Mouse (Mus musculus) left cerebral cortex, postnatal 10 days (tissue): ENCODE data around the gene Cpz. TPM values are rescaled to one million over a fixed set of nuclear protein-coding genes. Genes with fewer than 3 reads are reported as not detected.

ENCODE experiments used
- DNase-seq, 2 experiments: peaks; one replicate each; pipeline ENCODE4 v3.0.0; 2021 to 2022; ENCODE audit warnings: low spot score in 2 of 2, mixed read lengths in 1 of 2; ENCODE audit errors: extremely low spot score in 1 of 2
- intact Hi-C: fragments of 180-260 bp; cut with DNase I; formaldehyde crosslinking; loops from one replicate; pipeline ENCODE4 v1.15.1; 2025
- total RNA-seq, 2 experiments: library from RNA; stranded (reverse); gene quantifications; 2 replicates each; pipeline ENCODE4 v1.2.3; 2021

Gene Cpz
- total RNA-seq, 2 experiments from 2014 or later, result 2.1 to 2.9 TPM

- intact Hi-C loops, result no loop called here
- no peak for DNase-seq
Observed at GRCm38 (mm10) chr5:35457364-35457763, 68.1 kb downstream of the Cpz start.

DNA sequence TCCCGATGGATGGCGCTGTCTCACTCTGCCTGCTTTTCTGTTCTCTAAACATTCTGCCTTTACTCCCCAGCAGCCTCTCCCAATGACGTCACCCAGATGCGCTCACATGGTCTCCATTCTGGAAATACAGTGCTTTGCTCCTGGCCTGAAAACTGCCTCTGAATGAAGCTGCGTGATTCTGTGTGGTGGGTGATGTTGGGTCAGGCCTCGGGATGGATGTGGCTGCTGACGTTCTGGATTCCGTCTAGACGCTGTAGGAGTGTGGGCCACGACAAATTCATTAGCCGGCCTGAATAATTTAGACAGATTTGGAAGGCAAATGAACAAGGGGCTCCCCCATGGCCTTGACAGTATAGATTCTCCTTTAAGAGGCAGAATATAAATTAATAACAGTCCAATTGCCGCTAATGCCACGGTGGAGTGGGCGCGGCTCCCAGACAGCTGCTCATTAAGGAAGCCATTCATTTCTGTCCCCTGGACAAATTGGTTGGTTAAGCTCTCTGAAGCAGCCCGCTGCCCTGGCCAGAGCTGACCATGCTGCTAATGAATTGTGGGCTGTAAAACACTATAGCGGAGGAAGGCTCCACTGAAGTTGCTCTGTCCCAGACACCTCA is 71.2 kb downstream of the Cpz start:
- peak; percentile 13 to 48 for DNase-seq
- intact Hi-C loops, result no loop called here

Other genes with a start within 250 kb of the Cpz start
- 10 to 100 TPM in 1 of 2 experiments, 1 to 10 TPM in 1; 6.5 to 12.0 TPM for gene Adra2c, start 247.4 kb downstream of the Cpz start, total RNA-seq
- not detected for gene Hmx1, start 136.6 kb downstream of the Cpz start, total RNA-seq
- gene Trmt44, start 49.4 kb upstream of the Cpz start, total RNA-seq, result 1 to 10 TPM; 7.4 to 9.3 TPM
- gene Acox3, start 57.3 kb upstream of the Cpz start, total RNA-seq, result 10 to 100 TPM; 25.1 to 26.4 TPM
- 10 to 100 TPM; 14.0 to 14.9 TPM for gene Htra3, start 154.1 kb upstream of the Cpz start, total RNA-seq
- 1 to 10 TPM; 2.8 to 4.1 TPM for gene Sh3tc1, start 214.3 kb upstream of the Cpz start, total RNA-seq
- gene Ablim2, start 232.2 kb upstream of the Cpz start, total RNA-seq, result 10 to 100 TPM; 73.1 to 80.7 TPM